Mouse (Mus musculus): ENCODE data around the gene Tut4. TPM values are rescaled to one million over a fixed set of nuclear protein-coding genes. Genes with fewer than 3 reads are reported as not detected.

Gene Tut4
- polyA plus RNA-seq, 2 experiments = 11.7 to 29.7 TPM

- Histone ChIP-seq H3K36me3 (replicated peaks; ENCODE audit: control insufficient read depth, insufficient read depth, low read depth) (peaks cover 75% of the 10 kb centered on the region), H3K9ac (replicated peaks) (no peak overlapping the region), H3K27me3 (ENCODE audit: control insufficient read depth, insufficient read depth, low read length) (no peaks in the 10 kb centered on the region), H3K4me3 (ENCODE audit: insufficient read depth in 1 of 2, low read depth in 2 of 2, low read length in 2 of 2) (no peak overlapping the region), H3K27ac (no peak overlapping the region), H3K9me3 (ENCODE audit: control insufficient read depth, low read length) (no peaks in the 10 kb centered on the region), H3K4me2 (ENCODE audit: low read depth) (no peak overlapping the region), H3K4me1 (replicated peaks; ENCODE audit: control insufficient read depth in 2 of 2, insufficient read depth in 2 of 2, low read length in 1 of 2) (no peaks in the 10 kb centered on the region)
- TF ChIP-seq EP300 (IDR thresholded peaks at IDR 0.05; ENCODE audit: low read depth) (no peak), CTCF (IDR thresholded peaks at IDR 0.05; ENCODE audit: low read depth) (no peak)
- ATAC-seq (ENCODE audit: insufficient read depth) = no peak
- no peak for DNase-seq (ENCODE audit: low read depth in 3 of 3, low spot score in 3 of 3)
- 88% methylated on average over 7 of the region's 7 CpGs for WGBS (ENCODE audit: insufficient replicate concordance)
Measured at GRCm38 (mm10) chr4:108601870-108602269, 142.6 kb downstream of the Tut4 start.

DNA sequence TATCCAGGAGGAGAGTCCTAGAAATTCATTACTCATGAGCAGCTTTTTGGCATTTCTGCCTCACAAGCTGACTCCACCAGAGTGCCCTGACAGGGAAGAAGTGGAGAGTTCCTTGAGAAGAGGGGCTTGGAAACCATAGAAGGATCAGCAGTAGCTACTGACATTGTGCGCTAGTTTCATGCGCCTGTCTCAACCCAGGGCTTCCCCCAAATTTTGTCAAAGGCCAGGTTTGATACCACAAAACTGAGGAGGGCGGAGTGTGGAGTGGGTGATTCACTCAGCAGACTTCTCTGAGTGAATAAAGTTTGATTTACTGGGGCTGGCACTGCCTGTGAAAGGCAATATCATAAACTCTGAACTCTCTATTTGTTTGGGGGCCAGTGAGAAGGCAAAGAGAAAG is 149.4 kb downstream of the Tut4 start:
- no peak overlapping the region for H3K27ac ChIP-seq
- H3K27me3 ChIP-seq (ENCODE audit: control insufficient read depth, insufficient read depth, low read length) = no peaks in the 10 kb centered on the region
- H3K4me1 ChIP-seq (replicated peaks; ENCODE audit: control insufficient read depth in 2 of 2, insufficient read depth in 2 of 2, low read length in 1 of 2) = no peaks in the 10 kb centered on the region
- H3K4me2 ChIP-seq (ENCODE audit: low read depth) = no peak overlapping the region
- 82% methylated on average over 3 of the region's 3 CpGs for WGBS (ENCODE audit: insufficient replicate concordance)
- no peaks in the 10 kb centered on the region for H3K9me3 ChIP-seq (ENCODE audit: control insufficient read depth, low read length)
- peaks cover 66% of the 10 kb centered on the region for H3K36me3 ChIP-seq (replicated peaks; ENCODE audit: control insufficient read depth, insufficient read depth, low read depth)
- no peak for DNase-seq (ENCODE audit: low read depth in 3 of 3, low spot score in 3 of 3)
- ATAC-seq (ENCODE audit: insufficient read depth) = no peak
- TF ChIP-seq EP300 (IDR thresholded peaks at IDR 0.05; ENCODE audit: low read depth) = no peak
- TF ChIP-seq CTCF (IDR thresholded peaks at IDR 0.05; ENCODE audit: low read depth) = no peak
- no peak overlapping the region for H3K9ac ChIP-seq (replicated peaks)
- no peak overlapping the region for H3K4me3 ChIP-seq (ENCODE audit: insufficient read depth in 1 of 2, low read depth in 2 of 2, low read length in 2 of 2)

Other genes with a start within 250 kb of the Tut4 start
- 0.45 and 0.47 TPM in 2 replicates for gene Zyg11a, start 241.4 kb upstream of the Tut4 start, polyA plus RNA-seq (2012; rRNA removed)
- gene Zyg11a, start 241.4 kb upstream of the Tut4 start, polyA plus RNA-seq (2014; fragmentation: Nextera tagmentation; extraction: Ambion mirVana) = 0.14 and 0.25 TPM in 2 replicates
- 1.6 and 2.2 TPM in 2 replicates for gene Zyg11b, start 158.3 kb upstream of the Tut4 start, polyA plus RNA-seq (2012; rRNA removed)
- 2.3 and 3.2 TPM in 2 replicates for gene Zyg11b, start 158.3 kb upstream of the Tut4 start, polyA plus RNA-seq (2014; fragmentation: Nextera tagmentation; extraction: Ambion mirVana)
- gene Coa7, start 131.3 kb upstream of the Tut4 start, polyA plus RNA-seq (2012; rRNA removed) = 9.3 and 11.0 TPM in 2 replicates
- gene Coa7, start 131.3 kb upstream of the Tut4 start, polyA plus RNA-seq (2014; fragmentation: Nextera tagmentation; extraction: Ambion mirVana) = 26.4 and 29.1 TPM in 2 replicates
- gene Shisal2a, start 76.1 kb upstream of the Tut4 start, polyA plus RNA-seq (2012; rRNA removed) = 0.14 and 0.20 TPM in 2 replicates
- gene Shisal2a, start 76.1 kb upstream of the Tut4 start, polyA plus RNA-seq (2014; fragmentation: Nextera tagmentation; extraction: Ambion mirVana) = 0.29 TPM in 1 of 2 replicates, not detected in the other
- gene Gpx7, start 52.5 kb upstream of the Tut4 start, polyA plus RNA-seq (2012; rRNA removed) = 5.8 and 6.6 TPM in 2 replicates
- 7.6 and 8.2 TPM in 2 replicates for gene Gpx7, start 52.5 kb upstream of the Tut4 start, polyA plus RNA-seq (2014; fragmentation: Nextera tagmentation; extraction: Ambion mirVana)
- gene Prpf38a, start 119.9 kb downstream of the Tut4 start, polyA plus RNA-seq (2012; rRNA removed) = 11.0 and 22.7 TPM in 2 replicates
- 41.8 and 45.1 TPM in 2 replicates for gene Prpf38a, start 119.9 kb downstream of the Tut4 start, polyA plus RNA-seq (2014; fragmentation: Nextera tagmentation; extraction: Ambion mirVana)
- gene Orc1, start 120.0 kb downstream of the Tut4 start, polyA plus RNA-seq (2012; rRNA removed) = 8.2 and 11.2 TPM in 2 replicates
- 19.5 and 21.6 TPM in 2 replicates for gene Orc1, start 120.0 kb downstream of the Tut4 start, polyA plus RNA-seq (2014; fragmentation: Nextera tagmentation; extraction: Ambion mirVana)
- gene Cc2d1b, start 160.5 kb downstream of the Tut4 start, polyA plus RNA-seq (2012; rRNA removed) = 7.6 and 10.1 TPM in 2 replicates
- gene Cc2d1b, start 160.5 kb downstream of the Tut4 start, polyA plus RNA-seq (2014; fragmentation: Nextera tagmentation; extraction: Ambion mirVana) = 7.2 and 8.8 TPM in 2 replicates

Measured in liver, embryonic 14.5 days (tissue).